Mouse (Mus musculus): ENCODE measurements around the gene Mtfr1l.
A peak's percentile ranks its signal among the peaks of the same experiment; 100 is the strongest.

DNA sequence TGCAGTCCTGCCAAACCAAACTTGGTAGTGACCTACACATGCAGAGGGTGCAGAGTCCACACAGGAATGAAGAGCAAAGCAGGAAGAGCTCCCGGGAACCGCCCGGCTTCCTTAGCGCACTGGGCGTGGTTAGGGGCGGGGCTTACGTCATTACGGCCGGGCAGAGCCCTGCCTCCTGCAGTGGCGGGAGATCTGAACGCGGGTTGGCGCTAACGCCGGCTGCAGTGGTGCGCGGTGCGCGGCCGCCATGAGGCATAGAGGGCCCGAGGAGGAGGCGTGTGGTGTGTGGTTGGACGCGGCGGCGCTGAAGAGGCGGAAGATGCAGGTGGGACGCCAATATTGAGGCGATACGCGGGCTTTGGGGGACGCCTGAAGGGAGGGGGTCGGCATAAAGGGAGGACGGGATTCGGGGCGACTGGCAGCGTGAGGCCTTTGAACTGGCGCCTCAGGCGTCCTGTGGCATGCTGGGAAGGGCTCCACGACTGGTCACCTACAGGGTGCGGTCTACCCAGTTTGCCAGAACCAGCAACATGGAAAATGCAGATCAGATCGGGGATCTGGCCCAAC, 24.3 kb downstream of the Mtfr1l start, which contains the start of gene Aunip:
- TF ChIP-seq POLR2A (IDR thresholded peaks at IDR 0.05; ENCODE audit: low read depth, low read length) (peak; percentile 67), CTCF (IDR thresholded peaks at IDR 0.05; ENCODE audit: borderline replicate concordance, insufficient read depth, low read length) (no peak)

Data from embryonic fibroblast, embryonic 13.5 days (primary cell).